Mouse (Mus musculus): Measurements from ENCODE around the gene Dhodh.

DNA sequence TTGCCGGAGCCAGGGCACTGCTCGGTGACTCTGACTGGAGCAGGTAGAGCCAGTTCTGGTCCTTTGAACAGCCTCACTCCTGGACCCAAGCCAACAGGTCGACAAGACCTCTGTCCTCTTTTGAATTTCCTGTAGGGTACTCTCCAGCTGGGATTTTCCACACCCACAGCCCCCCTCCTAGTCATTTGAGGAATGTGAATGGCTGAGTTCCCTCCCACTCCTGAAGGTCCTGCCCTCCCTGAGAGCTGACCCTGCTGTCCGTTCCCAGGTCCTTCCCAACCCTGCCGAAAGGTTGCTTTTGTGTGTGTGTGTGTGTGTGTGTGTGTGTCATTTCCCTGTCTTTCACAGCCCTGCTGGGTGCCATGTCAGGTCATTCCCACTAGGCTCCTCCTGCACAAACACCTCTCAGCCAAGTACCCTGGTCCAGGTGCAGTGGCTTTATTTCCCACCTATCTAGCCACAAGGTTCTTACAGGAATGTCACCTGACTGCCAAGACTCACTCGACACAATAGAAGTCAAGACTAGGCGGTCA is 21.4 kb downstream of the Dhodh start:
- TF ChIP-seq POLR2A (IDR thresholded peaks at IDR 0.05; ENCODE audit: control insufficient read depth, extremely low read depth, insufficient read depth, low read length, poor library complexity) = no peak
- TF ChIP-seq CTCF (IDR thresholded peaks at IDR 0.05; ENCODE audit: borderline replicate concordance, control insufficient read depth, extremely low read depth, insufficient read depth, low read length, poor library complexity) = no peak
